Mouse (Mus musculus) hindbrain, embryonic 14.5 days (tissue): ENCODE results near the gene Syncrip. TPM values are rescaled to one million over a fixed set of nuclear protein-coding genes. Genes with fewer than 3 reads are reported as not detected.

Experiments used
- ATAC-seq: fragments of 200-750 bp; cut with Nextera tagmentation; 2 replicates; pipeline ENCODE4 v1.8.0; 2017; ENCODE audit warnings: moderate number of reproducible peaks, mild to moderate bottlenecking, moderate TSS enrichment, moderate library complexity; ENCODE audit not compliant: low FRiP score
- DNase-seq: peaks from one replicate; pipeline ENCODE4 v3.0.0-alpha.2; 2015; ENCODE audit warnings: low spot score
- H3K27ac ChIP-seq: fragments of 300-500 bp; sonication (generic); 2 replicates; pipeline ENCODE4 v1.5.1; 2014; ENCODE audit warnings: mild to moderate bottlenecking, moderate library complexity
- H3K27me3 ChIP-seq: fragments of 300-500 bp; sonication (generic); 2 replicates; pipeline ENCODE4 v1.6.1; 2014; ENCODE audit warnings: mild to moderate bottlenecking, low read length, mixed read lengths; ENCODE audit not compliant: control insufficient read depth, insufficient read depth
- H3K36me3 ChIP-seq: fragments of 300-500 bp; sonication (generic); replicated peaks from 2 replicates; pipeline ENCODE4 v1.6.1; 2014; ENCODE audit not compliant: control insufficient read depth, insufficient read depth
- H3K4me1 ChIP-seq: fragments of 300-500 bp; sonication (generic); replicated peaks from 2 replicates; pipeline ENCODE4 v1.6.1; 2014; ENCODE audit warnings: antibody characterized with exemption, low read length, mixed read lengths; ENCODE audit not compliant: control insufficient read depth, insufficient read depth
- H3K4me2 ChIP-seq: fragments of 300-500 bp; sonication (generic); replicated peaks from 2 replicates; pipeline ENCODE4 v1.6.1; 2014; ENCODE audit warnings: mild to moderate bottlenecking, moderate library complexity
- H3K4me3 ChIP-seq: fragments of 300-500 bp; sonication (generic); replicated peaks from 2 replicates; pipeline ENCODE4 v1.5.1; 2014; ENCODE audit warnings: mild to moderate bottlenecking, low read length
- H3K9ac ChIP-seq: fragments of 300-500 bp; sonication (generic); 2 replicates; pipeline ENCODE4 v1.6.1; 2014
- H3K9me3 ChIP-seq: fragments of 300-500 bp; sonication (generic); 2 replicates; pipeline ENCODE4 v1.6.1; 2016; ENCODE audit warnings: low read length; ENCODE audit not compliant: control insufficient read depth
- WGBS: fragments of 180-500 bp; shearing (Covaris S2); extraction: QIAGEN DNeasy Blood & Tissue Kit; methylation state at CpG from one replicate; pipeline ENCODE4 v1.1.7; 2014; 5-methylcytosine and 5-hydroxymethylcytosine counted together
- polyA plus RNA-seq: library from polyadenylated mRNA; unstranded; fragments of >200 nt; fragmentation: Nextera tagmentation; extraction: Ambion mirVana; gene quantifications from 2 replicates; pipeline ENCODE4 v1.2.1, GENCODE M21; 2014

Syncrip gene
- polyA plus RNA-seq, 1 experiment from 2014 or later: 91.5 TPM

- H3K4me1 ChIP-seq: no peaks in the 10 kb centered on the region
- H3K4me2 ChIP-seq: no peak overlapping the region
- H3K4me3 ChIP-seq: no peak overlapping the region
- peaks cover 43% of the 10 kb centered on the region for H3K36me3 ChIP-seq
- no peak overlapping the region for H3K9ac ChIP-seq
- no peaks in the 10 kb centered on the region for H3K9me3 ChIP-seq
- ATAC-seq: no peak
- H3K27ac ChIP-seq: no peak overlapping the region
- WGBS: 87% methylated on average over 6 of the region's 6 CpGs
- no peaks in the 10 kb centered on the region for H3K27me3 ChIP-seq
- DNase-seq: no peak
Measured at GRCm38 (mm10) chr9:88404515-88404914, 77.9 kb downstream of the Syncrip start.

- peaks cover 39% of the 10 kb centered on the region for H3K36me3 ChIP-seq
- H3K4me3 ChIP-seq: no peak overlapping the region
- no peak overlapping the region for H3K27ac ChIP-seq
- no peak overlapping the region for H3K9ac ChIP-seq
- H3K4me2 ChIP-seq: no peak overlapping the region
- H3K4me1 ChIP-seq: no peaks in the 10 kb centered on the region
- DNase-seq (no peak), ATAC-seq (no peak)
- no peaks in the 10 kb centered on the region for H3K27me3 ChIP-seq
- H3K9me3 ChIP-seq: no peaks in the 10 kb centered on the region
- WGBS: 70% methylated on average over 10 of the region's 10 CpGs
Measured at GRCm38 (mm10) chr9:88404088-88404487, 78.3 kb downstream of the Syncrip start.

GRCm38 (mm10) chr9:88398461-88398860, 83.9 kb downstream of the Syncrip start:
- no peak overlapping the region for H3K4me3 ChIP-seq
- H3K9me3 ChIP-seq: no peaks in the 10 kb centered on the region
- H3K4me1 ChIP-seq: no peaks in the 10 kb centered on the region
- 94% methylated on average over 1 of the region's 1 CpGs for WGBS
- ATAC-seq (no peak), DNase-seq (peak; percentile 26)
- no peak overlapping the region for H3K9ac ChIP-seq
- no peaks in the 10 kb centered on the region for H3K27me3 ChIP-seq
- H3K4me2 ChIP-seq: no peak overlapping the region
- peaks cover 53% of the 10 kb centered on the region for H3K36me3 ChIP-seq
- no peak overlapping the region for H3K27ac ChIP-seq

Other genes with a start within 250 kb of the Syncrip start
- 0.86 and 1.0 TPM in 2 replicates for gene Nt5e, start 155.4 kb downstream of the Syncrip start, polyA plus RNA-seq
- gene Snx14, start 43.6 kb downstream of the Syncrip start, polyA plus RNA-seq: 32.9 and 36.7 TPM in 2 replicates
- gene Gm20537, start 26.0 kb downstream of the Syncrip start, polyA plus RNA-seq: 0.63 TPM in 1 of 2 replicates, not detected in the other
- gene Zfp949, start 65.4 kb upstream of the Syncrip start, polyA plus RNA-seq: 16.9 and 18.4 TPM in 2 replicates
- gene Trim43a, start 98.3 kb upstream of the Syncrip start, polyA plus RNA-seq: 0.10 TPM in 1 of 2 replicates, not detected in the other
- 37.1 and 40.0 TPM in 2 replicates for gene Mthfsl, start 237.7 kb upstream of the Syncrip start, polyA plus RNA-seq
- gene Bcl2a1d, start 249.3 kb upstream of the Syncrip start, polyA plus RNA-seq: 0.39 and 0.63 TPM in 2 replicates